Mouse (Mus musculus) regulatory T cell (primary cell): ENCODE results near the gene Npas1.

Experiments
- in situ Hi-C: fragments of 300-600 bp; cut with MboI, MseI; formaldehyde crosslinking; loops from one replicate; pipeline ENCODE4 v1.15.1; 2025; ENCODE audit warnings: high pct_unique_total_duplicates

The Npas1 gene

DNA sequence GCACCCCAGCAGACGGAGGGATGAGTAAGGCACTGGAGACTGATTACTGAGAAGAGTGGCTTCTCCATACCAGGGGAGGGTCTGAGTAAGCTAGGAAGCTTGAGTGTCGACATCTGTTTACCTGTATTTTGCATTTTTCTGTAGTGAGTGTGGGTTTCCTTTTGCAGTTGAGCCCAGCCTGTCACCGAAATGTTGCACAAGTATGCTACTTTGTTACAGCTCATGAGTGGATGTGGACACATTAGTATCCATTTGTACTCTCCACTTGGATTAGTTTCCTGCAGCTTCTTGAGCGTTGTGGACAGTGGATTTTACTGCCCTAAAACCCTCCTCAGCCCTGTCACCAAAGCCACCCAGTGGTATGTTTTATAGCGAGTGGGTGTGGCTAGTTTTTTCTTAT, 58.8 kb downstream of the Npas1 start:
- in situ Hi-C loops, result no loop called here

DNA sequence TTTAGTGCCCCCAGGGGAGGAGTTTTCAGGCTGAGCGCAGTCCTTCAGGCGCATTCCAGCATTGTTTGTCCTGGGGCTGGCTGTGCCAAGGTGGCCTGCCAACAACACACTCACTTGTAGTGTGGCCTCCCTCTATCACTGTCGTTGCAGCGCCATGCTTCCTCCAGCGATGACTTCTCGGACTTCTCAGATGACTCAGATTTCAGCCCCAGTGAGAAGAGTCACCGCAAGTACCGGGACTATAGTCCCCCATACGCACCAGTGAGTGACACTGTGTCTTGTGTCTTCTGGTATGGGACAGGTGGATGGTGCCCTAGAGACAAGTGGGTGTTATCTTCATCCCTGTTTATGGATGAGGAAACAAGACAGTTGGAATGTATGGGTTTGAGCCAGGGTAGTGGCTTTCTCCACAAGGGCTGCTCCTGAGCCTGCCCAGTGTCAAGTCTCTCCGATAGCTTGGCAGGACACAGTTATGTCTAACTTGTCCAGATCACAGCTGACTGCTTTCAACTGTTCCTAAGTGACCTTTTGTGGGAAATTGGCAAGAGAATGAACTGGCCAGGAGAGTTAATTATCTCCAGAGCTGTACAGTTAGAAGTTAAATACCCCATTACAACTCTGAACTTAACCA, 60.3 kb downstream of the Npas1 start:
- in situ Hi-C loops, result no loop called here

DNA sequence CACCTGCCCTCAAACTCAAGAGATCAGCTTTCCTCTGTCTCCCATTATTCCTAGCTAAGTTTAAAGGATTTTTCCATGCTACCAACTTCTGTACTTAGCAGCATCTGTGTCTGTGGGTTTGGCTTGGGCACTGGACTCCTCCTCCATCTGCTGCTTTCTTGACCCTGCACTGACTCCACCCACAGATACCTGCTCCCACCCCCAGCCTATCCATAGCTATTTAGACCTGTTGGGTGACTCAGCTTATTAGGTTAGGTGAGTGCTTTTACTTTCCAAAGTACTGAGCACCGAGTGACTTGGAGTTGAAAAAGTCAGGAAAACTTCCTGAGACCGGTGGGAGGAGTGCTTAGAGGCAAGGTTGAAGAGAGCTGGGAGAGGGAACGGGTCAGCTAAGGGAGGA, 62.1 kb downstream of the Npas1 start:
- in situ Hi-C loops, result no loop called here

DNA sequence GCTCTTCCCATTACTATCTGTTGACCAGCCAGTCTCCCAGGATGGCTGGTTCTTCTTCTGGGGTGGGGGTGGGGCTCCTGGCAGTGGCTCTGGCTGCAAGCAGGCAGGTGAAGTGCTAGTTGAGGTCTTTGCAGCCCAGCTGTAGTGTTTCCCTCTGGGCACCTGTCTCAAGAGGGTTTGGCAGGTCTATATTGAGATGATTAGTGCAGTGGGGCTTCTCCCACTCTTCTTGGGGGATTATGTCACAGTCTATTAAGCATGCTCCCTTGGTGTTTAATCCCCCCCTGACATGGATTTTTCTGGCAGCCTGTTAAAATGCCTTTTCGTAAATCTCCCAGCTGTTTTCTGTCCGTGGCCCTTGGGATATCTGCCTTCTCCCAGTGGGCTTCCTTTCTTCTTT, 64.6 kb downstream of the Npas1 start:
- in situ Hi-C loops, result no loop called here

DNA sequence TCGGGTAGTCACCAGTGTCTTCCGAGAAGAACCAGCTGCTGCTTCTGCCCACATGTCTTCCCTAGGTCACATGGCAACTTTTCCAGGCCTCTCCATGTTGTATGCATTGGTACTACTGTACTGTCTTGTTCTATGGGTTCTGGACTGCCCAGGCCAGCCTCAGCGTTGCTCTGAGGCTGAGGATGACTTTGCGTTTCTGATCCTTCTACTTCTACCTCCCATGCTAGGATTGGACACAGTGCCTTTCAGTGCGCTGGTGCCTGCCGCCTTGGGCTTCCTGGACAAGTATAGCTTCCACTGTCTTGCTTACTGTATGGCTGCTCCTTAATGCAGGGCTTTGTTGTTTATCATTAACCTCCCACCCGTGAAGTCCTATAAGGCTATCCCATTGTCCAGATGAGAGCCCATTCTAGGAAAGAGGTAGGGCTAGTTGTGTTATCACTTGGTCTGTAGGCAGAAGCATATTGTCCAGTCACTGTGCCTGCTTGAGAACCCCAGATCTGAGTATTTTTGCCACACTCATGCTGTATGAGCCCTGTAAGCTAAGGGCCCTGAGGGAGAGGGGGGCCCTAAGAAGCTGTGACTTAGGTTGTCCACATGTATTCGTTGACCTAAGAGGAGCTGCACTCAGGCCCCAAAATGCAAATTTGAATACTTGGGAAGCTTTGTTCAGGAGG, 65.2 kb downstream of the Npas1 start:
- in situ Hi-C loops, result no loop called here

DNA sequence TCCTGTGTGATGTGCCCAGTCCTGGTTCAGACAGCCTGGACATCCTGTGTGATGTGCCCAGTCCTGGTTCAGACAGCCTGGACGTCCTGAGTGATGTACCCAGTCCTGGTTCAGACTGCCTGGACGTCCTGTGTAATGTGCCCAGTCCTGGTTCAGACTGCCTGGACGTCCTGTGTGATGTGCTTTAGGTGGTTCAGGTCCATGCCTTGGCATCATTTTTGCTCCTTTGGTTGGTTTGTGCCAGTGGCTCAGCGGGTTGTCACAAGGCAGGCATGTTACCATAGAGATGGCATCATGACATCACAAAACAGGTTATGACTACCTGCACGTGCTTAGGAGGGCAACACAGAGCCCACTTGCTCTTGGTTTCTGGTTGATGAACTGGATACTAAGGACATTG, 66.4 kb downstream of the Npas1 start:
- in situ Hi-C loops, result no loop called here

DNA sequence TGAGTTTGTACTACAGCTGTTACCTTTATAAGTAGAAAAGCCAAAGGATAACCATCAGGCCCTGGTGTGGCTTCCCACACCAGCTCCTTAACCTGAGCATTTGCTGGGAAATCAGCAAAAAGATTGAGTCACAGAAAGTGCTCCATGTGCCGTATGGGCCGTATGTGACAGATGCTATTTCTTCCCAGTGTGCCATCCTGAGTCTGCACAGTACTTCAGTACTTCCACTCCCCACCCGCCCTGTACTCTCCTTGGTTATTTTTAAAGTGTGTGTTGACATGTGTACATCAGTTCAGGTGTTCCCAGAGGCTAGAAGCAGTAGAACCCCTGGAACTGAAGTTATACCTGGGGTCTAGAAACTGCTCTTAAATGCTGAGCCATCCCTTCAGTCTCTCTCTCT, 70.5 kb downstream of the Npas1 start:
- in situ Hi-C loops, result no loop called here
